Mouse (Mus musculus) skeletal muscle tissue, adult 2 months (tissue): ENCODE data around the gene 4930524N10Rik.

Experiments
- DNase-seq: peaks from one replicate; pipeline ENCODE4 v3.0.0-alpha.2; 2012; ENCODE audit warnings: low read depth, low spot score

4930524N10Rik gene

DNA sequence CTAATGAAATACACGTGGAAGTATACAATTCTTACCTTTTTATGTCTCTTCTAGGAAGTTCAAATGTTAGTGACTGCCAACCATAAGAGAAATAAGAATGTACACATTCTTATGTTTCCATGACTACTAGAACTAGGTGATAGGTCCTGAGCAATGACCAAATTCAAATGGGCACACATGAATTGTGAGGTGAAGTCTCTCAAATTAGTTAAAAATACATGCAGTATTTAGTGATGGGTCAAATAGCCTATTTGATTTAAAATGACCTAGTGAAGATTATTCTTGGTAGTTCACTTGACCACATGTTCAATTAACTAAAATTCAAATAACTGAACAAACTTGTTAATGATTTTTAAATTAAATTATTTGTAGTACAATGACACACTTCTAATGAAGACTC lies at the start of gene 4930524N10Rik:
4930524N10Rik (minus strand) TSS at position 101 of the 400 bp plus-strand sequence.
- DNase-seq: no peak

GRCm38 (mm10) chrX:154350042-154350441 lies 6.8 kb upstream of the 4930524N10Rik start:
- no peak for DNase-seq

DNA sequence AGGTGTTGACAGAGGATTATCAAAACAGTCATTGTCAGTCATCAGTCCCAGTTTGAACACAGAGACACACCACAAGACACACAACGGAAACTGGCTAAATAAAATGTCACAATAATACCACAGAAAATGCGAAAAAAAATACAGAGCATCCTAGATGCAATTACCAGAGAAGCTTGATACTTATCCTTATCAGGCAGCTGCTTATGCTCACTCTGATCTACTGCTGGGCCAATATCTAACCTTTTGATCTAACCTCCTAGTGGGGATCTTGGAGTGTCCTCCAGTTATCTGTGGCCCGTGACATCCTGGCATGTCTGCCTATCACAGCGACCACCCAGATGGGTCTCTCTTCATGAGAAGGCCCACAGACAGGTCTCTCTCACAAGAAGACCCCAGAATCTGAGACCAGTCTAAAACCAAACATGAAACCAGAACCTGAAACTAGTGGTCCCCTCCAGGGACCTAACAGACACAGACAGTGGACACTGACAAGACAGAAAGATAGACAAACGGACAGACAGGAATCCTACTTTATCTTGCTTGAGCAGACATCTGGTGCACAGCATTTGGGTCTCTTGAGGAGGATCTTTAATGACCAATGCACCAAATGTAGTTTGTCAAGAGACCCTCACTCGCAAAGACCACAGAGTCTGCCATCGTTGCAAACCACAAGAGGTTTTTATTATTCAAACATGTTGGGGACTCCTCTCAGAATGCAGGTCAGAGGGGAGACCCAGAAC lies 6.3 kb upstream of the 4930524N10Rik start:
- DNase-seq: no peak

GRCm38 (mm10) chrX:154347933-154348332 lies 4.7 kb upstream of the 4930524N10Rik start:
- DNase-seq: no peak
